Mouse (Mus musculus) Muller cell, postnatal 12 days (primary cell): ENCODE data around the gene Cyp3a16.
"Not testable (repeated sequence)": the region's sequence is repeated elsewhere in the genome, so short reads cannot be mapped to it uniquely, and the experiment has no call there.

Source experiments
- DNase-seq: peaks from one replicate; pipeline ENCODE4 v3.0.0-alpha.2; 2015; ENCODE audit errors: inconsistent ontology term

Gene Cyp3a16

GRCm38 (mm10) chr5:145469623-145470022 is at the start of gene Cyp3a16:
Cyp3a16 (minus strand) TSS chr5:145469723.
- DNase-seq = not testable (repeated sequence)

- DNase-seq = no peak
These were observed 20.8 kb upstream of the Cyp3a16 start for GRCm38 (mm10) chr5:145490300-145490699.

GRCm38 (mm10) chr5:145464304-145465088 is 5.0 kb downstream of the Cyp3a16 start:
- DNase-seq = no peak

- DNase-seq = no peak
These were observed 7.2 kb downstream of the Cyp3a16 start for GRCm38 (mm10) chr5:145462321-145462720.

GRCm38 (mm10) chr5:145454389-145454788 is 15.1 kb downstream of the Cyp3a16 start:
- no peak for DNase-seq

- no peak for DNase-seq
These were observed 35.8 kb downstream of the Cyp3a16 start for GRCm38 (mm10) chr5:145433688-145434087.

- no peak for DNase-seq
These were observed 38.5 kb downstream of the Cyp3a16 start for GRCm38 (mm10) chr5:145431004-145431403.

GRCm38 (mm10) chr5:145422287-145422686 is 47.2 kb downstream of the Cyp3a16 start:
- no peak for DNase-seq

- not testable (repeated sequence) for DNase-seq
These were observed 54.1 kb downstream of the Cyp3a16 start for GRCm38 (mm10) chr5:145415416-145415815.
